Mouse (Mus musculus) ES-Bruce4 (cell line): ENCODE data around the gene Patj. TPM values are rescaled to one million over a fixed set of nuclear protein-coding genes. Genes with fewer than 3 reads are reported as not detected.

ENCODE experiments used
- H3K27ac ChIP-seq: 2 replicates; pipeline ENCODE4 v1.5.1; 2012; ENCODE audit warnings: low read length, inconsistent platforms; ENCODE audit not compliant: insufficient read depth
- H3K27me3 ChIP-seq: 2 replicates; pipeline ENCODE4 v1.6.1; 2012; ENCODE audit warnings: mild to moderate bottlenecking, low read length, inconsistent platforms; ENCODE audit not compliant: control insufficient read depth, poor library complexity, insufficient read depth, severe bottlenecking
- H3K36me3 ChIP-seq: 2 replicates; pipeline ENCODE4 v1.6.1; 2012; ENCODE audit warnings: inconsistent platforms, mild to moderate bottlenecking, low read length, moderate library complexity; ENCODE audit not compliant: control insufficient read depth, poor library complexity, insufficient read depth, severe bottlenecking
- H3K4me1 ChIP-seq: one replicate; pipeline ENCODE4 v1.8.1; 2011; ENCODE audit warnings: low read length; ENCODE audit not compliant: control insufficient read depth, insufficient read depth
- H3K4me3 ChIP-seq: 2 replicates; pipeline ENCODE4 v1.5.1; 2011; ENCODE audit warnings: low read depth, mild to moderate bottlenecking, low read length
- H3K9ac ChIP-seq: 2 replicates; pipeline ENCODE4 v1.6.1; 2012; ENCODE audit warnings: low read depth, mild to moderate bottlenecking, inconsistent platforms; ENCODE audit not compliant: poor library complexity, severe bottlenecking
- H3K9me3 ChIP-seq: replicated peaks from 2 replicates; pipeline ENCODE4 v1.6.1; 2012; ENCODE audit warnings: mild to moderate bottlenecking, low read length, inconsistent platforms; ENCODE audit not compliant: control insufficient read depth, poor library complexity, insufficient read depth, severe bottlenecking
- CTCF ChIP-seq: IDR thresholded peaks from one replicate; pipeline ENCODE4 v1.8.1; 2011; ENCODE audit warnings: low read depth, low read length
- EP300 ChIP-seq: IDR thresholded peaks from 2 replicates; pipeline ENCODE4 v1.6.1; 2011; ENCODE audit warnings: low read depth, low read length; ENCODE audit not compliant: insufficient read depth
- POLR2A ChIP-seq: IDR thresholded peaks from one replicate; pipeline ENCODE4 v1.8.1; 2011; ENCODE audit warnings: low read length; ENCODE audit not compliant: insufficient read depth
- polyA plus RNA-seq: library from polyadenylated mRNA; stranded (reverse); fragments of >200 nt; gene quantifications from 2 replicates; pipeline ENCODE4 v1.2.4, GENCODE M21; 2011; ENCODE audit warnings: low read depth; ENCODE audit not compliant: missing spikeins, insufficient read depth, insufficient read length

Patj gene
- polyA plus RNA-seq, 1 experiment, result 62.7 TPM

GRCm38 (mm10) chr4:98767134-98768133, 371.8 kb downstream of the Patj start:
- H3K9me3 ChIP-seq, result no peaks in the 10 kb centered on the region
- H3K27ac ChIP-seq, result no peak overlapping the region
- TF ChIP-seq EP300 (no peak), POLR2A (no peak), CTCF (no peak)
- no peak overlapping the region for H3K9ac ChIP-seq
- no peaks in the 10 kb centered on the region for H3K36me3 ChIP-seq
- H3K27me3 ChIP-seq, result no peaks in the 10 kb centered on the region
- peaks cover 2% of the 10 kb centered on the region for H3K4me1 ChIP-seq
- no peak overlapping the region for H3K4me3 ChIP-seq

Other genes starting within 250 kb of the Patj start
- 39.7 and 42.8 TPM in 2 replicates for gene Tm2d1, start 12.5 kb upstream of the Patj start, polyA plus RNA-seq